Comparison of ENCODE assay signal across 24 mouse cellular contexts in the genomic region with DNA sequence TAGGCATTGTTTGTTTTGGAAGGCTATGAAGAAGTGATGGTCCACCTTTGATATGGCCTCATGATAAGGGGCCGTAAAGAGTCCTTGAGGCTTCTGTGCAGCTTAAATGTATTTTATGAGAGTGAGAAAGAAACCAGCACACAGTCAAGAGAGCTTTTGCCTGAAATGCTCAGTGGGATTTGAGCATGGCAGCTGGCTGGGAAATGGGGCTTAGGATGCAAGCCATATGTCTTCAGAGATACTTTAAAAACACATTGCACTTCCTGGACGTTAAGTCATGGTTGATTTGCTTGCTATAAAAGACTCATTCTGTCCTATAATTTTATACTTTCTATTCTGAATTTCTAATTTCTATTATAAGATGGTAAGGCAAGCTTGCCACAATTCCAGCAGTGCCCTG. TPM values are rescaled to one million over a fixed set of nuclear protein-coding genes. Genes with fewer than 3 reads are reported as not detected.
A peak's percentile ranks its signal among the peaks of the same experiment; 100 is the strongest.
DNase-seq lines count a peak whose midpoint lies in the region; TF ChIP-seq lines count a peak whose summit lies in the region.
"Had no signal": no experiment of that assay in that cellular context is flagged by ENCODE, and none has a peak within 500 bp of the region (broad histone marks: within the 10 kb centered on the region; RNA-seq: fewer than 3 reads in every experiment).

No protein-coding gene starts in this region.

- H3K27ac ChIP-seq in cortical plate, adult 2 months (ENCODE audit: insufficient read depth, low read length): peak overlapping the region; percentile 77
- H3K27ac ChIP-seq in left cerebral cortex, adult 2 months: peak overlapping the region; percentile 67
- H3K27ac ChIP-seq: forebrain, embryonic 10.5 days; gastrocnemius, adult 2 months; heart, embryonic 15.5 days; hindbrain, embryonic 14.5 days; kidney, embryonic 15.5 days; limb, embryonic 12.5 days; macrophage; stomach, embryonic 15.5 days had no signal

- no peak for TF ChIP-seq POLR2A in cortical plate, adult 2 months (IDR thresholded peaks at IDR 0.05; ENCODE audit: extremely low read depth, insufficient read depth, low read length)

- DNase-seq in left cerebral cortex, adult 11 months (ENCODE audit: low spot score): peak; percentile 21
- DNase-seq in left cerebral cortex, postnatal 4 days: no peak
- peak in 1 of 2 experiments; percentile 14 for DNase-seq in left cerebral cortex, adult 2 months (ENCODE audit: extremely low spot score in 1 of 2, low spot score in 2 of 2)
- peak; percentile 38 for DNase-seq in right cerebral cortex, postnatal 25 days
- no peak for DNase-seq in kidney, adult 9 months
- no peak for DNase-seq in T-cell, adult 2 months (ENCODE audit: low spot score)
- DNase-seq: adrenal gland, adult 8-10 months; B cell, adult 2 months; cerebellum, adult 2 months; cerebellum, postnatal 36 days; gastrocnemius, adult 2 months; heart, postnatal 36 days; kidney, postnatal 4 days; liver, postnatal 0 days; thymus, adult 18-20 months; thymus, postnatal 36 days had no signal

- TF ChIP-seq CTCF in cortical plate, adult 2 months (IDR thresholded peaks at IDR 0.05; ENCODE audit: extremely low read depth, insufficient read depth, low read length): no peak
- no peak for TF ChIP-seq CTCF in left cerebral cortex, adult 2 months (IDR thresholded peaks at IDR 0.05)

- intact Hi-C loops in left cerebral cortex, postnatal 4 days (cut with DNase I): no loop called here
- intact Hi-C loops in left cerebral cortex, adult 2 months (cut with DNase I): loop anchor here (10.0 kb wide), 1 partner anchor 359 kb away; a partner anchor contains a TSS

- H3K4me1 ChIP-seq in cortical plate, adult 2 months (ENCODE audit: control insufficient read depth, insufficient read depth, low read length): peaks cover 3% of the 10 kb centered on the region; the same call in 1 of the 2 replicates
- H3K4me1 ChIP-seq: forebrain, embryonic 10.5 days; kidney, embryonic 15.5 days; limb, embryonic 12.5 days; stomach, embryonic 15.5 days had no signal

- H3K4me3 ChIP-seq in cortical plate, adult 2 months (ENCODE audit: insufficient read depth, low read length): no peak overlapping the region
- H3K4me3 ChIP-seq in left cerebral cortex, adult 2 months: no peak overlapping the region
- H3K4me3 ChIP-seq: forebrain, embryonic 10.5 days; gastrocnemius, adult 2 months; heart, embryonic 15.5 days; kidney, embryonic 15.5 days; limb, embryonic 12.5 days; stomach, embryonic 15.5 days had no signal

RNA-seq across cellular contexts. Expression of a gene that starts 28.9 kb away (rescaled TPM):
- 100 to 1,000 TPM; 165 to 170 TPM for total RNA-seq in left cerebral cortex, postnatal 4 days (2021)
- polyA plus RNA-seq in cortical plate, adult 2 months (2012; rRNA removed): 212 and 221 TPM in 2 replicates
- total RNA-seq in left cerebral cortex, adult 2 months (2021): 100 to 1,000 TPM; 247 to 268 TPM

Comparison
In these comparisons a context has a peak if more than half of its experiments do, and no peak if none do; other contexts are left out.
1. DNase-seq: peak in left cerebral cortex, adult 11 months (single experiment) and right cerebral cortex, postnatal 25 days (single experiment); none in left cerebral cortex, postnatal 4 days (single experiment), kidney, adult 9 months (single experiment) and T-cell, adult 2 months (single experiment).